Mouse (Mus musculus) limb, embryonic 15.5 days (tissue): Measurements from ENCODE around the gene Fut1. TPM values are rescaled to one million over a fixed set of nuclear protein-coding genes. Genes with fewer than 3 reads are reported as not detected.

ENCODE experiments used
- ATAC-seq: fragments of 200-750 bp; cut with Nextera tagmentation; 2 replicates; pipeline ENCODE4 v1.8.0; 2017; ENCODE audit warnings: low read depth, moderate TSS enrichment; ENCODE audit not compliant: insufficient number of reproducible peaks, low FRiP score, low TSS enrichment
- H3K27ac ChIP-seq: fragments of 300-500 bp; sonication (generic); 2 replicates; pipeline ENCODE4 v1.5.1; 2015; ENCODE audit warnings: moderate library complexity, mild to moderate bottlenecking, inconsistent platforms
- H3K27me3 ChIP-seq: fragments of 300-500 bp; sonication (generic); 2 replicates; pipeline ENCODE4 v1.6.1; 2015; ENCODE audit warnings: inconsistent platforms
- H3K36me3 ChIP-seq: fragments of 300-500 bp; sonication (generic); 2 replicates; pipeline ENCODE4 v1.6.1; 2015; ENCODE audit warnings: inconsistent platforms
- H3K4me1 ChIP-seq: fragments of 300-500 bp; sonication (generic); 2 replicates; pipeline ENCODE4 v1.6.1; 2015; ENCODE audit warnings: inconsistent platforms
- H3K4me2 ChIP-seq: fragments of 300-500 bp; sonication (generic); 2 replicates; pipeline ENCODE4 v1.6.1; 2015; ENCODE audit warnings: mild to moderate bottlenecking, inconsistent platforms
- H3K4me3 ChIP-seq: fragments of 300-500 bp; sonication (generic); 2 replicates; pipeline ENCODE4 v1.5.1; 2015; ENCODE audit warnings: mild to moderate bottlenecking, inconsistent platforms
- H3K9ac ChIP-seq: fragments of 300-500 bp; sonication (generic); 2 replicates; pipeline ENCODE4 v1.6.1; 2015; ENCODE audit warnings: inconsistent platforms
- H3K9me3 ChIP-seq: fragments of 300-500 bp; sonication (generic); 2 replicates; pipeline ENCODE4 v1.6.1; 2016; ENCODE audit warnings: inconsistent platforms
- WGBS: fragments of 180-500 bp; shearing (Covaris S2); methylation state at CpG from one replicate; pipeline ENCODE4 v1.1.7; 2015; 5-methylcytosine and 5-hydroxymethylcytosine counted together
- polyA plus RNA-seq: library from polyadenylated mRNA; unstranded; fragments of >200 nt; fragmentation: Nextera tagmentation; extraction: Ambion mirVana; gene quantifications from 2 replicates; pipeline ENCODE4 v1.2.1, GENCODE M21; 2015

Gene Fut1
- polyA plus RNA-seq, 1 experiment from 2014 or later: 2.9 TPM

GRCm38 (mm10) chr7:45589898-45590297 lies 27.2 kb upstream of the Fut1 start:
- Histone ChIP-seq H3K4me1 (peaks cover 8% of the 10 kb centered on the region; the same call in 1 of the 2 replicates), H3K36me3 (peaks cover 31% of the 10 kb centered on the region), H3K9ac (no peak overlapping the region), H3K27me3 (no peaks in the 10 kb centered on the region), H3K27ac (no peak overlapping the region), H3K4me2 (no peak overlapping the region), H3K9me3 (no peaks in the 10 kb centered on the region), H3K4me3 (no peak overlapping the region)
- no peak for ATAC-seq
- WGBS: 96% methylated on average over 5 of the region's 5 CpGs

DNA sequence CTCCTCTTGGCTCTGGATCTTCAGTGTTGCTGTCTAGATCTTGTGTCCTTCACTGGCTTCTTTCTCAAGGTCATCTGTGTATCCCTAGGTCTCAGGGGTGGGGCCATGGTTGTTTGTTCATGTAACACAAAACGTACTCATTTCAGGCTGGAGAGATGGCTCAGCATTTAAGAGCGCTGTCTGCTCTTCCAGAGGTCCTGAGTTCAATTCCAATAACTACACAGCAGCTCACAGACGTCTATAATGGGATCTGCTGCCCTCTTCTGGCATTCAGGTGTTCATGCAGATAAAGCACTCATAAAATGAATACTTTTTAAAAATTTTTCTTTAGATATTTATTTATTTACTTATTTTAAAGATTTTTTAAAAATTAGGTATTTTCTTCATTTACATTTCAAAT lies 26.2 kb upstream of the Fut1 start:
- no peak for ATAC-seq

DNA sequence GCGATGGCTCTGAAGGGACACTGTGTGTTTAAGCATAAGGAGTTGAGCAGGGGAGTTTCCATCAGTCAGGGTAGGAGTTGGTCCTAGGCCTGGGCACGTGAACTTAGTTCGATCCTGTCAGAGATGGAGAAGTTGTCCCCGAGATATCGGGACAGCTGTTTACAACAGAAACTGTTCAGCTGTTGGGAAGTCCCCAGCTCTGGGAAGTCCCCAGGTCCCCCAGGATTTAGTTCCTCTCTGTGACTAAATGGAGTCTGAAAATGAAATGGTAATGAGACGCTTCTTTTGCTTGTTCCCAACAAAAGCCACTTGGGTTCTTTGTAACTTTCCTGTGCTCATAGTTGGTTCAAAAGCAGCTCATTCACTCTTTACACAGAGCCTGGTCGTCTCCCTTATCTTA lies 25.2 kb upstream of the Fut1 start:
- no peak overlapping the region for H3K27ac ChIP-seq
- 72% methylated on average over 7 of the region's 7 CpGs for WGBS
- no peak overlapping the region for H3K9ac ChIP-seq
- no peaks in the 10 kb centered on the region for H3K27me3 ChIP-seq
- no peak overlapping the region for H3K4me3 ChIP-seq
- no peaks in the 10 kb centered on the region for H3K9me3 ChIP-seq
- H3K4me1 ChIP-seq: peaks cover 8% of the 10 kb centered on the region; the same call in 1 of the 2 replicates
- H3K36me3 ChIP-seq: peaks cover 12% of the 10 kb centered on the region; the same call in 1 of the 2 replicates
- H3K4me2 ChIP-seq: no peak overlapping the region
- no peak for ATAC-seq

More for the DNA sequence above, 26.2 kb upstream of the Fut1 start:
- H3K27me3 ChIP-seq: no peaks in the 10 kb centered on the region
- peaks cover 8% of the 10 kb centered on the region; the same call in 1 of the 2 replicates for H3K4me1 ChIP-seq
- H3K27ac ChIP-seq: no peak overlapping the region
- no peak overlapping the region for H3K4me2 ChIP-seq
- 68% methylated on average over 3 of the region's 3 CpGs for WGBS
- H3K36me3 ChIP-seq: peaks cover 22% of the 10 kb centered on the region
- H3K9ac ChIP-seq: no peak overlapping the region
- H3K9me3 ChIP-seq: no peaks in the 10 kb centered on the region
- H3K4me3 ChIP-seq: no peak overlapping the region

- Histone ChIP-seq H3K27me3 (no peaks in the 10 kb centered on the region), H3K27ac (no peak overlapping the region), H3K4me3 (no peak overlapping the region), H3K36me3 (no peaks in the 10 kb centered on the region), H3K9ac (no peak overlapping the region), H3K9me3 (no peaks in the 10 kb centered on the region), H3K4me2 (no peak overlapping the region), H3K4me1 (peaks cover 8% of the 10 kb centered on the region; the same call in 1 of the 2 replicates)
- ATAC-seq: no peak
- WGBS: 16% methylated on average over 10 of the region's 10 CpGs
Measured at GRCm38 (mm10) chr7:45593118-45593815, 23.8 kb upstream of the Fut1 start.

- Histone ChIP-seq H3K9me3 (no peaks in the 10 kb centered on the region), H3K36me3 (no peaks in the 10 kb centered on the region), H3K27ac (no peak overlapping the region), H3K4me1 (no peaks in the 10 kb centered on the region), H3K27me3 (no peaks in the 10 kb centered on the region), H3K4me3 (no peak overlapping the region), H3K4me2 (no peak overlapping the region), H3K9ac (no peak overlapping the region)
- WGBS: 68% methylated on average over 4 of the region's 4 CpGs
- ATAC-seq: no peak
Measured at GRCm38 (mm10) chr7:45595176-45595575, 21.9 kb upstream of the Fut1 start.

DNA sequence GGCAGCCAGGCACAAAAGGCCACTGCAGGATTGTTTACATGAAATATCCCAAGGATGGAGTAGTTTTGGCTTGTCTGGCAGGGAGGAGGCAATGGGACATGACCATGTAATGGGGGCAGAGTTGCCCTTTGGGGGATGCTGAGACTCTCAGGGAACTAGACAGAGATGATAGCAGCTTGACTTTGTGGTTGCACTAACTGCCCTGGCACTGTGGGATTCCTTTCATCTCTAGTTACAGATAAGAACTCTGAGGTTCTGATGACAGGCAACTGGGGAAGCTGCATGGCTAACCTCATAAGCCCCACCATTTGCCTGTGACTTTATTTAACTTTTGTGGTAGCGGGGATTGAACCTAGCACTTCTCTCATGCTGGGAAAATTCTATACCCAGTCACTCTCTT lies 21.0 kb upstream of the Fut1 start:
- Histone ChIP-seq H3K9ac (no peak overlapping the region), H3K27ac (no peak overlapping the region), H3K9me3 (no peaks in the 10 kb centered on the region), H3K4me3 (no peak overlapping the region), H3K4me1 (no peaks in the 10 kb centered on the region), H3K4me2 (no peak overlapping the region), H3K27me3 (no peaks in the 10 kb centered on the region), H3K36me3 (no peaks in the 10 kb centered on the region)
- no peak for ATAC-seq
- WGBS: 74% methylated on average over 1 of the region's 1 CpGs

DNA sequence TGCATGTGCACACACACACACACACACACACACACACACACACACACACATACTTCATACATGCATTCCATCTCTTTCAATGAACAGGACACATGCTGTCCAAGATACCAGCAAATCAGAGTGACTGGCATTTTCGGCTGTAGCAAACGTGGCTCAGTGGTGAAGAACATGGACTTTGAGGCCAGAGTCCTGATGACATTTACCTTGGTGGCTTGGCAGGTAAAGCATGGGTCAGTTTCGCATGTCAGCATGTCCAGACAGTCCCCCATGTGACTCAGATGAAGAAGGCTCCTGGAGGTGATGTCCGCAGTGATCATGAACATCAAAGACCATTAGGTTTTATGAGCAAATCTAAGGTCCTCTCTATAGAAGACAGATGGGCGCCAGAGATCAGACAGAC lies 20.1 kb upstream of the Fut1 start:
- H3K36me3 ChIP-seq: no peaks in the 10 kb centered on the region
- H3K4me2 ChIP-seq: no peak overlapping the region
- H3K27ac ChIP-seq: no peak overlapping the region
- no peak for ATAC-seq
- H3K27me3 ChIP-seq: no peaks in the 10 kb centered on the region
- WGBS: 86% methylated on average over 5 of the region's 5 CpGs
- no peaks in the 10 kb centered on the region for H3K9me3 ChIP-seq
- H3K4me3 ChIP-seq: no peak overlapping the region
- no peak overlapping the region for H3K9ac ChIP-seq
- H3K4me1 ChIP-seq: peaks cover 3% of the 10 kb centered on the region; the same call in 1 of the 2 replicates

GRCm38 (mm10) chr7:45597527-45597926 lies 19.6 kb upstream of the Fut1 start:
- no peak overlapping the region for H3K27ac ChIP-seq
- no peak for ATAC-seq
- H3K9ac ChIP-seq: no peak overlapping the region
- H3K4me3 ChIP-seq: no peak overlapping the region
- H3K36me3 ChIP-seq: no peaks in the 10 kb centered on the region
- no peaks in the 10 kb centered on the region for H3K9me3 ChIP-seq
- 89% methylated on average over 6 of the region's 6 CpGs for WGBS
- H3K27me3 ChIP-seq: no peaks in the 10 kb centered on the region
- H3K4me1 ChIP-seq: peaks cover 3% of the 10 kb centered on the region; the same call in 1 of the 2 replicates
- H3K4me2 ChIP-seq: no peak overlapping the region

GRCm38 (mm10) chr7:45598960-45599879 lies 17.9 kb upstream of the Fut1 start:
- Histone ChIP-seq H3K27me3 (no peaks in the 10 kb centered on the region), H3K9me3 (no peaks in the 10 kb centered on the region), H3K4me3 (no peak overlapping the region), H3K27ac (no peak overlapping the region), H3K36me3 (no peaks in the 10 kb centered on the region), H3K9ac (no peak overlapping the region), H3K4me1 (peaks cover 3% of the 10 kb centered on the region; the same call in 1 of the 2 replicates), H3K4me2 (no peak overlapping the region)
- ATAC-seq: no peak
- 41% methylated on average over 18 of the region's 18 CpGs for WGBS

DNA sequence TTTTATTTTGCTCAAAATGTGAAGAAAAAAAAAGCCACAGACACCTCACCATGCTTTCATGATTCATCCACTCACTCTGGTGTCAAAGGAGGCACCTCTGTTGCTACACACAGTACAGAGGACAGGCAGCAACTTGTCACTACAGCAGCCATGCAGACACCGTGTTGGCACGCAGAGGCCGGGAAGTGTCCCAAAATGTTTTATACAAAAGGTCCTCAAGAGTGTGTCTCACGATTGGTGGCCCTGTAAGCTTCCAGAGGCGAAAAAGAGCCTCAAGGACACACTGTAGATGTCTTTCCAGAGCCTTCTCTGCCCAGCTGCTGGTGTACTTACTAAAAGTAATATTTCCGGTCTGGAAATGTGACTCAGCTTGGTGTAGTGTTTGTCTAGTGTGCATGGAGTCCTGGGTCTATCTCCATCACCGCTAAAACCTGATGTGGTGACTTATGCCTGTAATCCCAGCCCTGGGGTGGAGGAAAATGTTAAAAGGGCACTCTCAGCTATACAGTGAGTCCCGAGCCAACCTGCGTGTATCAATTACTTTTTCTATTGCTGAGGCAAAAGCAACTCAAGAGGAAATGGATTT lies 11.3 kb upstream of the Fut1 start:
- ATAC-seq: no peak

DNA sequence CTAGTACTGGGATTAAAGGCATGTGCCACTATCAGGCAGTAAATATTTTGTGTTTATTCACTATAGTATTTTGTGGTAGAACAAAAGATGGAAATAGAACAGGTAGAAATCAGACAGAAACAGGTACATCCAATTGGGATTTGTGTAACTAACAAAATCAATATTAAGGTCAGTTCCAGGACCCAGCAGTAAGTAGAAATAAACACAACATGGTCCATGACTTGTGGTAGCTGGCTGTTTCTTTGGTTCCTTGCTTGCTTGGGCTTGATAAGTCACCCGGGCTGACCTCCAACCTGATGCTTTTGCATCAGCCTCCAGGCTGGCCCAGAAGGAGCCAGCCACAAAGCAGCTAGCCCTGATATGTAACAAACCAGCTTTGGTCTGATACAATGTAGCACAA lies 7.6 kb upstream of the Fut1 start:
- Histone ChIP-seq H3K9me3 (no peaks in the 10 kb centered on the region), H3K36me3 (no peaks in the 10 kb centered on the region), H3K4me1 (peaks cover 3% of the 10 kb centered on the region; the same call in 1 of the 2 replicates), H3K27ac (no peak overlapping the region), H3K27me3 (no peaks in the 10 kb centered on the region), H3K4me3 (no peak overlapping the region), H3K4me2 (no peak overlapping the region), H3K9ac (no peak overlapping the region)
- 76% methylated on average over 1 of the region's 1 CpGs for WGBS
- no peak for ATAC-seq

More for the DNA sequence above, 11.3 kb upstream of the Fut1 start:
- Histone ChIP-seq H3K36me3 (no peaks in the 10 kb centered on the region), H3K9me3 (no peaks in the 10 kb centered on the region), H3K27me3 (no peaks in the 10 kb centered on the region), H3K27ac (peak overlapping the region; percentile 71), H3K4me2 (no peak overlapping the region), H3K4me3 (no peak overlapping the region), H3K9ac (no peak overlapping the region), H3K4me1 (peaks cover 3% of the 10 kb centered on the region; the same call in 1 of the 2 replicates)
- WGBS: 66% methylated on average over 9 of the region's 9 CpGs
